Mouse (Mus musculus): ENCODE measurements around the gene Uhrf1. TPM values are rescaled to one million over a fixed set of nuclear protein-coding genes. Genes with fewer than 3 reads are reported as not detected.

Gene Uhrf1
- 2.9 TPM for polyA plus RNA-seq (2017; shearing (Covaris generic))

GRCm38 (mm10) chr17:56303160-56303846 is at the start of gene Uhrf1:
TSS of gene Uhrf1 (plus strand) at chr17:56303321.

GRCm38 (mm10) chr17:56256239-56256881 is 46.8 kb upstream of the Uhrf1 start, which contains the start of gene Fem1a:
TSS of gene Fem1a (plus strand) at chr17:56256810.

GRCm38 (mm10) chr17:56276643-56277566 is 26.2 kb upstream of the Uhrf1 start, which contains the start of gene Ticam1:
TSS of gene Ticam1 (minus strand) at chr17:56276786.

GRCm38 (mm10) chr17:56292531-56293222 is 10.4 kb upstream of the Uhrf1 start, which contains the start of gene Plin3:
TSS of gene Plin3 (minus strand) at chr17:56292873.

GRCm38 (mm10) chr17:56300186-56300585 is 2.9 kb upstream of the Uhrf1 start, which contains the start of gene Arrdc5:
TSS of gene Arrdc5 (minus strand) at chr17:56300286.

GRCm38 (mm10) chr17:56325450-56326152 is 22.5 kb downstream of the Uhrf1 start, which contains the start of gene Kdm4b:
TSS of gene Kdm4b (plus strand) at chr17:56326062.

Other genes with a start within 250 kb of the Uhrf1 start
- 74.5 TPM for gene Ubxn6, start 228.3 kb upstream of the Uhrf1 start, polyA plus RNA-seq (2017; shearing (Covaris generic))
- gene Hdgfl2, start 223.7 kb upstream of the Uhrf1 start, polyA plus RNA-seq (2017; shearing (Covaris generic)) = 159 TPM
- not detected for gene Plin4, start 193.5 kb upstream of the Uhrf1 start, polyA plus RNA-seq (2017; shearing (Covaris generic))
- not detected for gene Plin5, start 185.7 kb upstream of the Uhrf1 start, polyA plus RNA-seq (2017; shearing (Covaris generic))
- gene Lrg1, start 181.3 kb upstream of the Uhrf1 start, polyA plus RNA-seq (2017; shearing (Covaris generic)) = not detected
- gene Sema6b, start 163.0 kb upstream of the Uhrf1 start, polyA plus RNA-seq (2017; shearing (Covaris generic)) = not detected
- gene Tnfaip8l1, start 140.8 kb upstream of the Uhrf1 start, polyA plus RNA-seq (2017; shearing (Covaris generic)) = 21.5 TPM
- 44.1 TPM for gene Mydgf, start 119.4 kb upstream of the Uhrf1 start, polyA plus RNA-seq (2017; shearing (Covaris generic))
- gene Dpp9, start 84.4 kb upstream of the Uhrf1 start, polyA plus RNA-seq (2017; shearing (Covaris generic)) = 44.3 TPM
- 12.8 TPM for gene Fem1a, start 46.5 kb upstream of the Uhrf1 start, polyA plus RNA-seq (2017; shearing (Covaris generic))
- 2.0 TPM for gene Ticam1, start 26.5 kb upstream of the Uhrf1 start, polyA plus RNA-seq (2017; shearing (Covaris generic))
- gene Plin3, start 10.4 kb upstream of the Uhrf1 start, polyA plus RNA-seq (2017; shearing (Covaris generic)) = 9.7 TPM
- not detected for gene Arrdc5, start 3.0 kb upstream of the Uhrf1 start, polyA plus RNA-seq (2017; shearing (Covaris generic))
- gene Kdm4b, start 22.7 kb downstream of the Uhrf1 start, polyA plus RNA-seq (2017; shearing (Covaris generic)) = 72.1 TPM
- 4.4 TPM for gene Ptprs, start 173.2 kb downstream of the Uhrf1 start, polyA plus RNA-seq (2017; shearing (Covaris generic))
- not detected for gene Znrf4, start 209.1 kb downstream of the Uhrf1 start, polyA plus RNA-seq (2017; shearing (Covaris generic))